Mouse (Mus musculus): ENCODE measurements at regions not wholly inside any gene's neighbourhood (a gene's known extent, or its start where the extent isn't known, plus 50 kb on each side); places are given as distances from the start of the nearest gene placed in this dataset.

DNA sequence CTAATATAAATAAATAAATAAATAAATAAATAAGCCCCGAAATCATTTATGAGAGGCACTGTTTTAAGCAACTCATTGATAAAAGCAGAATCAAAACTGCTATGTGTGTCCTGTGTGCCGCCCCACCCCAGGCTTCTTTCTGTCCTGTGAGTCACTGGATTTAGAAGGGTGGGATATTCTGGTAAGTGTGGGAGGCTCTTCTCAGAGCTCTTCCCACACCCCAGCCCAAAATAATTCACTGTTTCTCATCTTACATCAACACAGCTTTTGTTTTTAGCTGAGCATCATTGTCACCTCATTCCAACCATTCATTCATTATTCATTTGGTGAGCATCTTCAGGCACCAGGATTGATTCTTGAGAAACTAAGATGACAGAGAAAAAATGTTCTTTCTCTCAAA lies 118.4 kb downstream of the Barx2 start:
- no peak for DNase-seq (ENCODE audit: low read depth, low spot score)

DNA sequence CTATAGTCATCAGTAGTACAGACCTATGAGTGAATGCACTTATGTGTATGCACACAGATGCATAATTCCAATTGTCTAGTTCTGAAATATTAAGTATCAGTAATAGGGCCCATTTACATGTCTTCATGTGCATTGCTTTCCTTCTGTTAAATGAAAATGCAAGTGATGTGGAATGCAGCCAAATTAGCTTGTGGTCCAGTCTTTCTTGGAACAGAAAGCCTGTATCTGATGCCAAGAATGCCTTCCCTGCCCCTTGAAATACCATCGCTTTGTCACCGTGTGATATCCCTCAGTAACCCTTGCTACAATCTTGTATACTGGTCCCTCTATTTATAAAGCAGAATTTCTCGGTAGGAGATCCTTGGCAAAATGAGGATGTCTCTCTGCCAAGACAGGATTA lies 137.3 kb downstream of the Barx2 start:
- DNase-seq (ENCODE audit: low read depth, low spot score) = no peak

DNA sequence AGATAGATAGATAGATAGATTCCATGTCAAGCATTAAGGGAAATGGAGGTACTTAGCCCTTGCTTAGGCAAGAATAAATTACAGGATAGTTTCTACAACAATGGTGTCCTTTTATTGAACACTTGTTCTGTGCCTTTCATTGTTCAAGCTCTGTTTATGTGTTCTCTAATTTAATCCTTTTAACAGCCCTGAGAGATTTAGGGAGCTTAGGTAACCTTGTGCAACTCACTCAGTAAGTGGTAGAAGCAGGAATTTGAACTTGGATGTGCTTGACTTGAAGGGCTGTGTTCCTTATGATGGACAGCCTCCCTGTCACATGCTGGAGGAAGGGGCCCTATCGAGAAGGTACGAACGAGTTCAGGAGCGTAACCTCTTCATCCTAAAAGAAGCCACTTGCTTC lies 147.9 kb downstream of the Barx2 start:
- no peak for DNase-seq (ENCODE audit: low read depth, low spot score)

DNA sequence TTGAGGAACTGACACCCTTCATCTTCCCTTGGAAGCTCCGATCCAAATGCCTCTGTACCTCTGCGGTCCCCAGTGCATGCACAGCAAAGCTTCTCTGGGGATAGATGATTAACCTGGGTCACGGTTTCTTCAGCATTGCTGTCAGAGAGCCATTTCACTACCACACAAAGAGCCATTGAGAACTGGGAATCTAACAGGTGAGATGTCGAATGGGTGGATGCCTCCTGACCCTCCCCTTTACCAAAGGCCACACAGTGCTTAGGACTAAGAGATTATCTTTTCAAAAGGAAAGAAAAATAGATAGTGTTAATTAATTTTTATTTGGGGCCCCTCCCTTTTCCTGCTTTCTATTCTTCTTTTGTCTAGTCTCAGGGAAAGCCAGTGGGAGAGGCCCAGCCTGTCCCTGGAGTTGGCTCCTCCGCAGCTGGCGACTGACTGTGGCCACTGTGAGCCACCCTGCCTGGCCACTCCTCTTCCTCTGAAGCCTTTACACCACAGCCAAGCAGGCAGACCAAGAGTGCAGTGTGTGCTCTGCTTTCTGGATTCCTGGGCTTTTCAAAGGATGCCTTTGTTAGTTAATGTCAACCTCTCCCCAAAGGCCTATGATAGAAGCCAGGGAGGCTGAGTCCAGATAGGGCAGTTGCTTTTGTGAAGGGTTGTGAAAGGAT lies 155.2 kb downstream of the Barx2 start:
- no peak for DNase-seq (ENCODE audit: low read depth, low spot score)

GRCm38 (mm10) chr9:31730443-31730842 lies 182.8 kb downstream of the Barx2 start:
- DNase-seq (ENCODE audit: low read depth, low spot score) = no peak

GRCm38 (mm10) chr9:31719309-31719708 lies 194.0 kb downstream of the Barx2 start:
- peak; percentile 29 for DNase-seq (ENCODE audit: low read depth, low spot score)

DNA sequence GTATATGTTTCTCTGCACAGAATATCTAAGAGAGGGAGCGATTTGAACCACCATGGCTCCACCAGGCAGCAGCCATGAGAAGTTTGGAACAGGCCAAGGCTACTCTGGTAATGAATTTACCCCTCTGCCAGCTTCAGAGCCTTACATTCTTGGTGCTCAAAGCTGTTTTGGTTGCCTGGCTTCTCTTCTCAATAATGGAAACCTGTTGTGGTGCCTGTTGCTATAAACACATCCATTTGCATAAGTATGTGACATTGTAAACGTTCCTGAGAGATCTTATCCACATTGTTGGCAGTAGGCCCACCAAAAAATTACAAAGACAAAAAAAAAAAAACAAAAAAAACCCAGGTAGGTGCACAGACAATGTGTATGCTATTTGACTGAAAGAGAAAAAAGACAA lies 203.2 kb downstream of the Barx2 start:
- DNase-seq (ENCODE audit: low read depth, low spot score) = no peak

GRCm38 (mm10) chr9:31706688-31707087 lies 206.6 kb downstream of the Barx2 start:
- no peak for DNase-seq (ENCODE audit: low read depth, low spot score)

DNA sequence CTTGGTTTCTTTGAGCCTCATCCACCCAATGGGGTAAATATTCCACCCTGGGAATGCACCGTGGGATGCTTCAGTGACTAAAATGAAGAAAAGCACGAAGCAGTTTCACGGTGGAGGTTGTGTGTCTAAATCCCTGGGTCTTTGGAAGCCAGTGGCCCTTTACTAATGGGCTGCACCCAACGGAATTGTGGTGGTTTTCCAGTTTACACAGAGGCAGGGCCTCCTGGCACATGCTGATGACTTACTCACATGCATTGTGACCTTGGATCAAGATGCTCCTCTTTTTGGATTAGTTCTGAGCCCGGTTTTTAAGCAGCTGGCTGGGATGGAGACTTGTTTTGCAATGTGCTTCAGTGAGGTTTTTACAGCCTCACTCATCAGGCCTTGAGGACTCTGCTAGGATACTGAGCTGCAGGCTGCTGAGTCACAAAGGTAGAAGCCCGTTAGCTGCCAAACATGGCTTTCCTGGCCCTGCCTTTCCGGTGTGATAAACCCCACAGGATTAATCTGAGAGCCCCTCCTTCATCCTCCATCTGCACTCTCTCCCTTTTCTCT lies 222.3 kb downstream of the Barx2 start:
- DNase-seq (ENCODE audit: low read depth, low spot score) = no peak

DNA sequence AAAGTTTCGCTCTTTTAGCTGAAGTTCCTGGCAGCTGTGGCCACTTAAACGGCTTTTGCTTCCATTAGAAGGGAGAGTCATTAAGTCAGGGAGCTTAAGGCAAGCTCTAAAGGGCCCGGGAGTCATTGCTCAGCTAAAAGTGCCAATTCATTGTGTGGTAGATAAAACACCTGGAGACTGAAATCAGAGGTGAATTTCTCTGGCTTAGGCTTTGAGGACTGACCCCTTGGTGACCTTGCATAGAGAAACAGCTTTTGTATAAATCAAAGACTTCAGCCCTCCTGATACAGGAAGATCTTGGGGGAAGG lies 224.1 kb upstream of the Tmem45b start:
- peak; percentile 75 for DNase-seq (ENCODE audit: low read depth, low spot score)

DNA sequence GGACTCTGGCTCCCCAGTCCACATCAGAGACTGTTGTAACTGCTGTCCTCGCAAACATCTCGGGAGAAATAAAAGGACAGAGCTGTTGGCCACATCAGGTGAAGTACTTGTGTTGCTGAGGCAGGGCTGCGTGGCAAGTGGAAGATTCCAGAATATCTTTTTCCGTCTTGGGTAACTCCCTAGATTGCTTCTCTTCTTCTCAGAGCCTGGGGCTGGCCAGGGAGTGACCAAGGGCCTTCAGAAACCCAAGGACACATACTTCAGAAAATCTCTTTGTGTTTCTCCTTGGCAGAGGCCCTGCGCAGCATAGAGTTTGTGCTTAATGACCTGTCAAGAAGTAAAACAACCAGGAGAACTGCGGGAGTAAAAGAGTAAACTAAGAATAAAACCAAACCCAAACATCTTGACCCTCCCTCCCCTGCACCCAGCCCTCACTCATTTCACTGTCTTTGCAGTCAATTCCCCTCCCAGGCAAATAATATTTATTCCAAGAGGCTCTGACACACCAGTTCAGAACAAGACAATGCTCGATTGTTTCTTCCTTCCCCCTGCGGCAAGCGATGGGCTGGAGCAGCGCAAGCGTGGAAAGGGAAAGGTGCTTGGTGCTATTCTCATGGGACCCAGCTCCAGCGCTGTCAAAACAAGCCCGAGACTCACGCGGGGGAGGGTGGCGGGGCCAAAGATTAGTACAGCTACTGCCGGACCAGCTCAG lies 223.6 kb upstream of the Tmem45b start:
- no peak for DNase-seq (ENCODE audit: low read depth, low spot score)

DNA sequence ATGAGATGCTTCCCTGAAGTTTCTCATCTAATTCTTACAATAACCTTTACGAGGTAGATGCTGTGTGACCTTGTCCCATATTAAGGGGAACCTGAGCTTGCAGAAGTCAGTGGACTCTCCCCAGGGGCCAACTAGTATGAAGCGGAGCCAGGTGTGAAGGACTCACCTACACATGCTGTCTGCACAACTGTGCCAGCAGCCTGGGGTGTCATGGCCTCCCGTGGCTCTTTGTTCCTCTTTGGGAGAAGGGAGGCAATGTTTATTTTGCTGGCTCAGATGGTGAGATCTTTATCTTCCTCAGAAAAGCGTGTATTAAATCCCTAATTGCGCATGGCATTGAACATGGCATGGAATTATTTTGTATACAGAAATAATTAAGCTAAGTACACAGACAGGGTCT lies 222.2 kb upstream of the Tmem45b start:
- no peak for DNase-seq (ENCODE audit: low read depth, low spot score)

- DNase-seq (ENCODE audit: low read depth, low spot score) = no peak
Observed at GRCm38 (mm10) chr9:31684812-31685188, 220.5 kb upstream of the Tmem45b start.

- DNase-seq (ENCODE audit: low read depth, low spot score) = no peak
Observed at GRCm38 (mm10) chr9:31684099-31684811, 220.0 kb upstream of the Tmem45b start.

GRCm38 (mm10) chr9:31683302-31684081 lies 219.2 kb upstream of the Tmem45b start:
- DNase-seq (ENCODE audit: low read depth, low spot score) = peak; percentile 51

DNA sequence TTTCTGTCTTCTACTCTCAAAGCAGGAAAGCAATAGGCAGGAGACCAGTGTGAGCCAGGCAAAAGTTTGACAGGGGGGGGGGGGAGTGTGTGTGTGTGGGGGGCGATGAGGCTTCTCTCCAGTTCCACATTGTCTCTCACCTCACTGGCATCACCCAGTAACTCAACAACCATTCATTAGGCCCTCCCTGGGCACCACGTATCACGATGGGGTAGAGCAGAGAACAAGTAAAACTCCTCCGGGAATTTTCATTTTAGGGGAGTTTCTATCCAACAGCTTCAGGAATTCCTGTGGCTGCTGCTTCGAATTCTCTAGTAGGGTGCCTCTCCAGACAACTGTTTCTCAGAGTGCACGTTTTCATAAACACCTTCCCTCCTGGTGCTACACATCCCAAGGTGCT lies 218.6 kb upstream of the Tmem45b start:
- DNase-seq (ENCODE audit: low read depth, low spot score) = no peak

- DNase-seq (ENCODE audit: low read depth, low spot score) = no peak
Observed at GRCm38 (mm10) chr9:31677150-31677549, 212.9 kb upstream of the Tmem45b start.

- no peak for DNase-seq (ENCODE audit: low read depth, low spot score)
Observed at GRCm38 (mm10) chr9:31659026-31659425, 194.8 kb upstream of the Tmem45b start.

- DNase-seq (ENCODE audit: low read depth, low spot score) = no peak
Observed at GRCm38 (mm10) chr9:31657612-31658011, 193.3 kb upstream of the Tmem45b start.

- DNase-seq (ENCODE audit: low read depth, low spot score) = no peak
Observed at GRCm38 (mm10) chr9:31656676-31657075, 192.4 kb upstream of the Tmem45b start.

DNA sequence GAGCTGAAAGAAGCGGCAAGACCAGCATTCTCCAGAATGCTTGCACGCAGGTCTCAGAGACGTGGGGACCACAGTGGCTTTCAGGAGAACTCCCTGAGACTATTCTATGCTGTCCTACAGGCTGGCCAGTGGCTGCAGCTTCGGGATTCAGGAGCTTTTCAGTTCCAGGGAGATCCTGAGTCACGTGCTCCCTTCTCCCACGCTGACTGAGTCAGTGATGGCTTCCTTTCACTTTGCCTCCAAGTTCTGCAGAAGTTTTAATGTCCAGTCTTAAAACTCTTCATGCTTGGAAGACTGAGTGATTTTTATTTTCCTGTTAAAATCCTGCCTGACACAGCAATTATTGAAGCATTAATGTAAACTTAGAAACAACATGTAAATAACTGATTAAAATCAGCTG lies 190.5 kb upstream of the Tmem45b start:
- no peak for DNase-seq (ENCODE audit: low read depth, low spot score)

GRCm38 (mm10) chr9:31654213-31654612 lies 190.0 kb upstream of the Tmem45b start:
- no peak for DNase-seq (ENCODE audit: low read depth, low spot score)

Measured in ES-CJ7 (cell line).